Mouse (Mus musculus): Measurements from ENCODE around the gene 4930503B20Rik. TPM values are rescaled to one million over a fixed set of nuclear protein-coding genes. Genes with fewer than 3 reads are reported as not detected.

Gene 4930503B20Rik
- polyA plus RNA-seq, 1 experiment from 2014 or later = not detected

DNA sequence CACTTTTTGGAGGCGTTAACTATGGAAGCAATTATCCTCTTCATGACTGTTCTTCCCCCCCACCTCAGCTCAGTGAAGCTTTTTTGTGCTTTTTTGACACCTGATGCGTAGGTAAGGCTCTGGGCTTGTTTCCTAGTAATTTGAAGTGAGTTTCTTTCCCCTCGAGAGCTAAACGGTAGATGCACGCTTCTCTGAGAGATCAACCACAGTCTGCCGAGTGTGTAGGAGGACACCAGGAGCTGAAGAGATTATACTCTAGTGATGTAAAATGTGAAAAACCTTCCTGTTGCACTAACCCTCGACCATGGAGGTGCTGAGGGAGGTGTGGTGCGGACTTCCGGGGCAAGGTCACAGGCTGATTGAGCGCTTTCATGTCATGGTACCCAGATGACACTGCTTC, 31.0 kb downstream of the 4930503B20Rik start:
- H3K27ac ChIP-seq (replicated peaks; ENCODE audit: low read depth, low read length) = no peak overlapping the region
- H3K4me2 ChIP-seq (ENCODE audit: low read depth, low read length) = no peak overlapping the region
- H3K9me3 ChIP-seq (replicated peaks; ENCODE audit: control insufficient read depth, low read length) = no peaks in the 10 kb centered on the region
- no peaks in the 10 kb centered on the region for H3K27me3 ChIP-seq (ENCODE audit: control insufficient read depth, insufficient read depth, low read length)
- ATAC-seq (replicated peaks; ENCODE audit: insufficient number of reproducible peaks, low FRiP score, low TSS enrichment, low read depth) (no peak), DNase-seq (ENCODE audit: low spot score) (no peak)
- no peak overlapping the region for H3K9ac ChIP-seq (replicated peaks; ENCODE audit: low read length)
- 85% methylated on average over 10 of the region's 10 CpGs for WGBS
- H3K4me1 ChIP-seq (ENCODE audit: control insufficient read depth, insufficient read depth, low read length) = no peaks in the 10 kb centered on the region
- no peaks in the 10 kb centered on the region for H3K36me3 ChIP-seq (replicated peaks; ENCODE audit: control insufficient read depth, insufficient read depth, low read depth, low read length)
- H3K4me3 ChIP-seq (ENCODE audit: low read depth, low read length) = no peak overlapping the region

DNA sequence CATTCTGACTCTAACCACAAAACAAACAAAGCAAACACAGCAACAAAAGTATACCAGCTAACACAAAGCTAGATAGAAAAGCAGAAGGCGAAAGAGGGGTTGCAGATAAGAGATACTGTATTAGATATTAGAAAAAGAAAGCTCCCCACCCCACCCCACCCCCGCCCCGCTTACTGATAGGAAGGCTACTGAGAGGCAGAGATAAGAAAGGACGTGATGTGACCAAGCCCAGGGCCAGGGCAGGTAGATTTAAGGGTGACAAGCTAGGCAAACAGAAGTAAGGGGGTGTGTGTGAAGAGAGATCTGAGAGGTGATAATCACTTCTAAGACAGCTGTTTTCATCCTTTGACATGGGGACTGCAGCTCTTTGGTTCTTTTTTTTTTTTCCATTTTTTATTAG, 32.8 kb downstream of the 4930503B20Rik start:
- H3K4me1 ChIP-seq (ENCODE audit: control insufficient read depth, insufficient read depth, low read length) = no peaks in the 10 kb centered on the region
- H3K9me3 ChIP-seq (replicated peaks; ENCODE audit: control insufficient read depth, low read length) = no peaks in the 10 kb centered on the region
- H3K36me3 ChIP-seq (replicated peaks; ENCODE audit: control insufficient read depth, insufficient read depth, low read depth, low read length) = no peaks in the 10 kb centered on the region
- 80% methylated on average over 4 of the region's 4 CpGs for WGBS
- no peak overlapping the region for H3K27ac ChIP-seq (replicated peaks; ENCODE audit: low read depth, low read length)
- no peak for DNase-seq (ENCODE audit: low spot score)
- H3K27me3 ChIP-seq (ENCODE audit: control insufficient read depth, insufficient read depth, low read length) = no peaks in the 10 kb centered on the region
- H3K4me2 ChIP-seq (ENCODE audit: low read depth, low read length) = no peak overlapping the region
- no peak overlapping the region for H3K9ac ChIP-seq (replicated peaks; ENCODE audit: low read length)
- H3K4me3 ChIP-seq (ENCODE audit: low read depth, low read length) = no peak overlapping the region
- ATAC-seq (replicated peaks; ENCODE audit: insufficient number of reproducible peaks, low FRiP score, low TSS enrichment, low read depth) = no peak

DNA sequence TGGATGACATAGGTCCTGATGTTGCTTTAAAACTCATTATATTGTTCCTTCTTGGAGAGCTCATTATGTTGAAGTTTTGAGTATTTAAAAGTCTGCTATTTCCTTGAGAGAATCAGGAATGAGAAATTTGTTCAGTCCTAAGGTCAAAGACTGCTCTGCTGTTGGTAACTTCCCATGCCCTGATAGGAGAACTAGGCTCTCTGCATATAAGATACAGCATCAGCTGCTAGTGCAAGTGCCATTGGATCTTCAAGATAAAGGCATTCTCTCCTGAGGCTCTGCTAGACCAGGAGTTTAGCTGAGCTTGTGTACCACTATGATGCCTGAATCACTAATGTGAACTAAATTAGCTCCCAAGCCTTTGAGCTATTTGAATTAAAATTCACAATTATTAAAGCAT, 33.2 kb downstream of the 4930503B20Rik start:
- DNase-seq (ENCODE audit: low spot score) = no peak
- no peak for ATAC-seq (replicated peaks; ENCODE audit: insufficient number of reproducible peaks, low FRiP score, low TSS enrichment, low read depth)
- Histone ChIP-seq H3K4me2 (ENCODE audit: low read depth, low read length) (no peak overlapping the region), H3K27me3 (ENCODE audit: control insufficient read depth, insufficient read depth, low read length) (no peaks in the 10 kb centered on the region), H3K27ac (replicated peaks; ENCODE audit: low read depth, low read length) (no peak overlapping the region), H3K4me1 (ENCODE audit: control insufficient read depth, insufficient read depth, low read length) (no peaks in the 10 kb centered on the region), H3K9me3 (replicated peaks; ENCODE audit: control insufficient read depth, low read length) (no peaks in the 10 kb centered on the region), H3K4me3 (ENCODE audit: low read depth, low read length) (no peak overlapping the region), H3K9ac (replicated peaks; ENCODE audit: low read length) (no peak overlapping the region), H3K36me3 (replicated peaks; ENCODE audit: control insufficient read depth, insufficient read depth, low read depth, low read length) (no peaks in the 10 kb centered on the region)

DNA sequence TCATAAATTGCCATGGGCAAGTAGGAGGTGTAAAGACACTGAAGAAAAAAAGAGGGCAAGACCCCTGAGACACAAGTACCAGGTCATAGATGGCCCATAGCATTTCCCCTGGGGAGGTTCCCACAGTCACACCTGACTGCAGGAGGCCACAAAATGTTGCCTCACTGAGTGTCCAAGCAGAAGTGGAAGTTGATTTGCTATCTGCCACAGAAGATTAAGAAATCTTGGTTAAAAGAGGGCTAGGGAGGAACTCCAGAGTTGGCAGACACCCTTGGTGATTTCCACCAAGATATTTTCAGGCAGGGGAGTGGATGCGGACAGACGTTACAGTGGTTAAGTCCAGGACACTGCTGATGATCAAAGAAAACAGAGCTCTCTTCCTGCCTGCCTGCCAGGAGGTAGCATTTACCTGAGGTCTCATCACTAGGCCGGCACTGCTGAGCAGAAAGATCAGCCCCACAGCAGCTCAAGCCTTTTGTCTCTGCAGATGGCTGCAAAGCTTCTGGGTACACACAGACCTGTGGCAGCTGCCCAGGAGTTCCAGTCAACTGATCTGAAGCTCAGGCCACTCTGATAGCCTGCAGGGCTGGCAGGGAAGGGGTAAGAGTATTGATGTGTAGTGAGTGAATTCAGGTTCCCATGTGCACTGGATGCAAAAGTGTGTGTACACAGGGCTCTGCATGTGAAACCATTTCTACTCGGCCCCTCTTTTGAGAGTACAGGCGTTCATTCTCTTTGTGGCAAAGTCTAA, 34.4 kb downstream of the 4930503B20Rik start:
- Histone ChIP-seq H3K27me3 (ENCODE audit: control insufficient read depth, insufficient read depth, low read length) (no peaks in the 10 kb centered on the region), H3K4me1 (ENCODE audit: control insufficient read depth, insufficient read depth, low read length) (no peaks in the 10 kb centered on the region), H3K4me3 (ENCODE audit: low read depth, low read length) (no peak overlapping the region), H3K9ac (replicated peaks; ENCODE audit: low read length) (no peak overlapping the region), H3K9me3 (replicated peaks; ENCODE audit: control insufficient read depth, low read length) (no peaks in the 10 kb centered on the region), H3K4me2 (ENCODE audit: low read depth, low read length) (no peak overlapping the region), H3K36me3 (replicated peaks; ENCODE audit: control insufficient read depth, insufficient read depth, low read depth, low read length) (no peaks in the 10 kb centered on the region), H3K27ac (replicated peaks; ENCODE audit: low read depth, low read length) (no peak overlapping the region)
- DNase-seq (ENCODE audit: low spot score) (no peak), ATAC-seq (replicated peaks; ENCODE audit: insufficient number of reproducible peaks, low FRiP score, low TSS enrichment, low read depth) (no peak)
- 76% methylated on average over 5 of the region's 5 CpGs for WGBS

DNA sequence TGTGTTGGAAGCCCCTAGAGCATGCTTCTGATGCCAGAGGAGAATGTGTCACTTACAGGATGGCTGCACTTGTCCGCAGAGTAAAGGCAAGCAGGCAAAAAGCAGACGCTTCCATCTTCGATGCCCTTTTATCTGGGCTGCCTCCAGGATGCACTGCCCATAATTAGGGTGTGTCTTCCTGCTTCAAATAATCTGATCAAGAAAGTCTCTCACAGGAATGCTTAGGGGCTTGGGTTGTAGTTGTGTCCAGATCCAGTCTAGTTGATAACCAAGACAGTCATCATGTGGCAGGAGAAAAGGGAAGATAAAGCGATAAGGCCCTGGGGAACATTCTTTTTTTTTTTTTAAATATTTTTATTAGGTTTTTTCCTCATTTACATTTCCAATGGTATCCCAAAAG, 35.6 kb downstream of the 4930503B20Rik start, which contains the start of gene Dnase2b:
Gene Dnase2b (minus strand): TSS at position 101 of the 400 bp plus-strand sequence.
- ATAC-seq (replicated peaks; ENCODE audit: insufficient number of reproducible peaks, low FRiP score, low TSS enrichment, low read depth) = no peak
- Histone ChIP-seq H3K4me2 (ENCODE audit: low read depth, low read length) (no peak within 1 kb of the TSS), H3K36me3 (replicated peaks; ENCODE audit: control insufficient read depth, insufficient read depth, low read depth, low read length) (no peaks in the 10 kb centered on the region), H3K27me3 (ENCODE audit: control insufficient read depth, insufficient read depth, low read length) (no peaks in the 10 kb centered on the region), H3K9ac (replicated peaks; ENCODE audit: low read length) (no peak within 1 kb of the TSS), H3K4me3 (ENCODE audit: low read depth, low read length) (no peak within 1 kb of the TSS), H3K9me3 (replicated peaks; ENCODE audit: control insufficient read depth, low read length) (no peaks in the 10 kb centered on the region), H3K27ac (replicated peaks; ENCODE audit: low read depth, low read length) (no peak within 1 kb of the TSS), H3K4me1 (ENCODE audit: control insufficient read depth, insufficient read depth, low read length) (no peaks in the 10 kb centered on the region)
- 87% methylated on average over 4 of the region's 4 CpGs for WGBS
- no peak for DNase-seq (ENCODE audit: low spot score)

DNA sequence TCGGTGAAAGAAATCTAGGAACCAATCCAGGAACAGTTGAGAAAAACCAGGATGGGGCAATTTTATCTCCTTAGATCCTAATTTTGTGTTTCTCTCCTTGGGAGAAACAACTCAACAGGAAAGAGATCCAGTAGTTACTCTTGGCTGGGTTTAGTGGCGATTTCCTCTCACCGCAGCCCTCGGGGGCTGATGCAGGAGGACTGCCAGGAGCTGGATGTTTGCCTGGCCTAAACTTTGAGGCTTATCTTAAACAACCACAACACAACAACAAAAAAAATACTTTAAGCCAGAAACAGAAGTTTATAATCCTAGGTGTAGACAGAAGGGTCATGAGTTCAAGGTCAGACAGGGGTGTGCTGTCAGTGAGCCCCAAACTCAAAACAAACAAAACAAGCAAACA, 39.3 kb downstream of the 4930503B20Rik start:
- Histone ChIP-seq H3K4me2 (ENCODE audit: low read depth, low read length) (no peak overlapping the region), H3K36me3 (replicated peaks; ENCODE audit: control insufficient read depth, insufficient read depth, low read depth, low read length) (no peaks in the 10 kb centered on the region)

DNA sequence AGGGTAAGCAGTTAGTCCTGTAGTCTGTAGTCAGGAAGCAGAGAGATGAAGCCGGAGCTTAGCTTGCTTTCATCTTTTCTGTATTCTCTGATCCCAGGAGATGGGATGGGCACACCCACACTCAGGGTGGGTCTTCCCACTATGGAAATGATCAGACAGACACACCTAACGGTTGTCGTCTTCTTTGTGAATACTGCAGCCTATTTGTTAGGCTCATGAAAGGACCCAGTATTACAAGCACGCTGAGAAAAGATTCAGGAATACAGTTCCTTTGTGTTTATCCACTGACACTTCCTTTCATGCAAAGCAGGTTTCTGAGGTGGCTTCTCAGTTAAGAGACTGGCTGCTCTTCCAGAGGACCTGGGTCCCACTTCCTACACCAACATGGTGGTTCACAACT, 39.9 kb downstream of the 4930503B20Rik start:
- Histone ChIP-seq H3K4me3 (ENCODE audit: low read depth, low read length) (no peak overlapping the region), H3K27me3 (ENCODE audit: control insufficient read depth, insufficient read depth, low read length) (no peaks in the 10 kb centered on the region), H3K27ac (replicated peaks; ENCODE audit: low read depth, low read length) (no peak overlapping the region), H3K4me2 (ENCODE audit: low read depth, low read length) (no peak overlapping the region), H3K9me3 (replicated peaks; ENCODE audit: control insufficient read depth, low read length) (no peaks in the 10 kb centered on the region), H3K4me1 (ENCODE audit: control insufficient read depth, insufficient read depth, low read length) (no peaks in the 10 kb centered on the region), H3K36me3 (replicated peaks; ENCODE audit: control insufficient read depth, insufficient read depth, low read depth, low read length) (no peaks in the 10 kb centered on the region), H3K9ac (replicated peaks; ENCODE audit: low read length) (no peak overlapping the region)
- DNase-seq (ENCODE audit: low spot score) = no peak
- 78% methylated on average over 4 of the region's 4 CpGs for WGBS
- no peak for ATAC-seq (replicated peaks; ENCODE audit: insufficient number of reproducible peaks, low FRiP score, low TSS enrichment, low read depth)

More for the DNA sequence above, 39.3 kb downstream of the 4930503B20Rik start:
- DNase-seq (ENCODE audit: low spot score) (no peak), ATAC-seq (replicated peaks; ENCODE audit: insufficient number of reproducible peaks, low FRiP score, low TSS enrichment, low read depth) (no peak)
- no peak overlapping the region for H3K4me3 ChIP-seq (ENCODE audit: low read depth, low read length)
- H3K9ac ChIP-seq (replicated peaks; ENCODE audit: low read length) = no peak overlapping the region
- H3K27me3 ChIP-seq (ENCODE audit: control insufficient read depth, insufficient read depth, low read length) = no peaks in the 10 kb centered on the region
- H3K9me3 ChIP-seq (replicated peaks; ENCODE audit: control insufficient read depth, low read length) = no peaks in the 10 kb centered on the region
- WGBS = 88% methylated on average over 4 of the region's 4 CpGs
- H3K27ac ChIP-seq (replicated peaks; ENCODE audit: low read depth, low read length) = no peak overlapping the region
- H3K4me1 ChIP-seq (ENCODE audit: control insufficient read depth, insufficient read depth, low read length) = no peaks in the 10 kb centered on the region

DNA sequence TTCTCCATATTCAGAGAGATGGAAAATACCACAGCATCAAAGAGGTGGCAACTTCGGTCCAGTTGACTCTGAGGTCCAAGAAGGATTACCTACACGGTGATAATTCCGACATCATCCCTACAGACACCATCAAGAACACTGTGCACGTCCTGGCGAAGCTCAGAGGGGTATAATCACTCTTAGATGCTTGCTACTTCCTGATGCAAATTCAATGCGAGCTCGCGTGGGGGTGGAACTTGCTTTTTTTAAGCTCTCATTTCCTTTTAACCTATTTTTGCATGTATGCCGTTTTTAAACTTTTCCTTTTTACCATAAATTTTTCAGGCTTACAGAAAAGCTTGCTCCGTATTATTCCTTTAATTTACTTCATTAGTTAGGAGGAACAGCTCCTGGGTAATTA, 40.8 kb downstream of the 4930503B20Rik start:
- Histone ChIP-seq H3K9ac (replicated peaks; ENCODE audit: low read length) (no peak overlapping the region), H3K4me3 (ENCODE audit: low read depth, low read length) (no peak overlapping the region), H3K4me2 (ENCODE audit: low read depth, low read length) (no peak overlapping the region), H3K36me3 (replicated peaks; ENCODE audit: control insufficient read depth, insufficient read depth, low read depth, low read length) (no peaks in the 10 kb centered on the region), H3K27ac (replicated peaks; ENCODE audit: low read depth, low read length) (no peak overlapping the region), H3K9me3 (replicated peaks; ENCODE audit: control insufficient read depth, low read length) (no peaks in the 10 kb centered on the region), H3K4me1 (ENCODE audit: control insufficient read depth, insufficient read depth, low read length) (no peaks in the 10 kb centered on the region), H3K27me3 (ENCODE audit: control insufficient read depth, insufficient read depth, low read length) (no peaks in the 10 kb centered on the region)
- 86% methylated on average over 10 of the region's 10 CpGs for WGBS
- no peak for DNase-seq (ENCODE audit: low spot score)
- no peak for ATAC-seq (replicated peaks; ENCODE audit: insufficient number of reproducible peaks, low FRiP score, low TSS enrichment, low read depth)
